Mouse (Mus musculus) limb, embryonic 14.5 days (tissue): ENCODE data around the gene Jchain. TPM values are rescaled to one million over a fixed set of nuclear protein-coding genes. Genes with fewer than 3 reads are reported as not detected.
A peak's percentile ranks its signal among the peaks of the same experiment; 100 is the strongest.

Experiments
- ATAC-seq: fragments of 200-750 bp; cut with Nextera tagmentation; 2 replicates; pipeline ENCODE4 v1.8.0; 2017; ENCODE audit warnings: low read depth, moderate number of reproducible peaks, moderate TSS enrichment; ENCODE audit not compliant: low FRiP score
- DNase-seq: peaks from one replicate; pipeline ENCODE4 v3.0.0-alpha.2; 2015; ENCODE audit warnings: low spot score
- H3K27ac ChIP-seq: fragments of 300-500 bp; sonication (generic); replicated peaks from 2 replicates; pipeline ENCODE4 v1.5.1; 2014; ENCODE audit warnings: low read depth, mild to moderate bottlenecking, low read length, moderate library complexity, mixed read lengths
- H3K27me3 ChIP-seq: fragments of 300-500 bp; sonication (generic); 2 replicates; pipeline ENCODE4 v1.6.1; 2014; ENCODE audit warnings: low read length, mixed read lengths; ENCODE audit not compliant: control insufficient read depth, insufficient read depth
- H3K36me3 ChIP-seq: fragments of 300-500 bp; sonication (generic); 2 replicates; pipeline ENCODE4 v1.6.1; 2014; ENCODE audit warnings: mild to moderate bottlenecking, low read length, moderate library complexity, mixed read lengths; ENCODE audit not compliant: control insufficient read depth, insufficient read depth
- H3K4me1 ChIP-seq: fragments of 300-500 bp; sonication (generic); 2 replicates; pipeline ENCODE4 v1.6.1; 2014; ENCODE audit warnings: antibody characterized with exemption, low read length, mixed read lengths; ENCODE audit not compliant: control insufficient read depth, insufficient read depth
- H3K4me2 ChIP-seq: fragments of 300-500 bp; sonication (generic); replicated peaks from 2 replicates; pipeline ENCODE4 v1.6.1; 2014; ENCODE audit warnings: low read depth, mild to moderate bottlenecking, low read length, moderate library complexity; ENCODE audit not compliant: severe bottlenecking
- H3K4me3 ChIP-seq: fragments of 300-500 bp; sonication (generic); replicated peaks from 2 replicates; pipeline ENCODE4 v1.5.1; 2014; ENCODE audit warnings: low read length
- H3K9ac ChIP-seq: fragments of 300-500 bp; sonication (generic); 2 replicates; pipeline ENCODE4 v1.6.1; 2014; ENCODE audit warnings: mild to moderate bottlenecking, low read depth, low read length, moderate library complexity; ENCODE audit not compliant: severe bottlenecking
- H3K9me3 ChIP-seq: fragments of 300-500 bp; sonication (generic); 2 replicates; pipeline ENCODE4 v1.6.1; 2016; ENCODE audit warnings: low read length; ENCODE audit not compliant: control insufficient read depth
- POLR2A ChIP-seq: fragments of 200-500 bp; IDR thresholded peaks from 2 replicates; pipeline ENCODE4 v1.8.0; 2012; ENCODE audit warnings: inconsistent platforms, mild to moderate bottlenecking, moderate library complexity, borderline replicate concordance; ENCODE audit not compliant: insufficient read depth, insufficient read length; ENCODE audit errors: extremely low read depth
- WGBS: fragments of 180-500 bp; shearing (Covaris S2); extraction: QIAGEN DNeasy Blood & Tissue Kit; methylation state at CpG from one replicate; pipeline ENCODE4 v1.1.7; 2014; 5-methylcytosine and 5-hydroxymethylcytosine counted together
- polyA plus RNA-seq, 2 experiments: library from polyadenylated mRNA; depleted of rRNA in 1 of 2; stranded (reverse) in 1 of 2; unstranded in 1 of 2; fragments of >200 nt; fragmentation: Nextera tagmentation in 1 of 2; extraction: Ambion mirVana in 1 of 2; gene quantifications; 2 replicates each; pipeline versions ENCODE4 v1.2.1 to v1.2.3; 2012 to 2014

The Jchain gene
- polyA plus RNA-seq, 2 experiments, result 0.36 to 0.53 TPM

DNA sequence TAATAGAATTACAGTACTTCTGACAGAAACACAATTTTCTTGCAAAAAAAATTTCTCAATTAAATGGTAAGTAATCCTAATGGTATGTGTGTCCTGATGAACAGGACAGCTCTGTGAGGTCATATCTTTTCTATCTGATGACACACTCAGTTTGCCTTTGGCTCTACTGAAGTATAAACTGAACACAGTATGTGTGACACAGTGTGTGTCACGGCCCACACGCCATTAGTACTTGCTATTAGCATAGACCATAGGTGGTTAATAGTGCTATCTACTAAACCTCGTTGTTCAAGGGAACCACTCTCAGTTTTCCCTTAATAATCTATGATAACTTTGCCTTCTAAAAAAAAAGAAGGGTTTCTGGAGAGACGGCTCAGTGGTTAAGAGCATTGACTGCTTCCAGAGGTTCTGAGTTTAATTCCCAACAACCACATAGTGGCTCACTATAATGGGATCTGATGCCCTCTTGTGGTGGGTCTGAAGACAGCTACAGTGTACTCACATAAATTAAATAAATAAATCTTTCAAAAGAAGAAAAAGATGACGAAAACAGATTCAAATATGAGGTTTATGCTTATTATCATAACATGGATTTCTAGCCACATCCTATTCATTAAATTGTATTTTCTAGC is 15.1 kb upstream of the Jchain start:
- Histone ChIP-seq H3K4me2 (no peak overlapping the region), H3K9ac (no peak overlapping the region), H3K36me3 (no peaks in the 10 kb centered on the region), H3K27ac (no peak overlapping the region), H3K4me3 (no peak overlapping the region), H3K27me3 (no peaks in the 10 kb centered on the region), H3K4me1 (no peaks in the 10 kb centered on the region), H3K9me3 (no peaks in the 10 kb centered on the region)
- 60% methylated on average over 5 of the region's 5 CpGs for WGBS
- TF ChIP-seq POLR2A, result no peak
- ATAC-seq (no peak; the same call in 1 of the 2 replicates), DNase-seq (peak; percentile 24)

DNA sequence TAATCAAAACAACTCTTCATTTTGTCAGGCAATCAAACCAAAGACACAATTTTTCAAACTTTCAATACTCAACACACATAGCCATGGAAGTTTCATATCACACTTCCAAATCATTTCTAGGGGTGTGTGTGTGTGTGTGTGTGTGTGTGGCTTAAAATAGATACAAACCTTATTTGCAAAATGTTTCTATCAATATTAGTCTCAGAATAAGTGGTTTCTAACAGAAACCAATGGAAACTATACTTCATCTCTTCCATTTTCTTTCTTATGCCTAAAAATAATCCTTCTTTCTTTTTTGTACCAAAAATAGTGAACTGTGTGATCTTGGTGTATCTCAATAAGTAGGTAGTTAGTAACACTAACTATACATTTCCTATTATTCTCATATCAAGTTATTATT is 13.2 kb upstream of the Jchain start:
- H3K4me3 ChIP-seq, result no peak overlapping the region
- ATAC-seq, result no peak

DNA sequence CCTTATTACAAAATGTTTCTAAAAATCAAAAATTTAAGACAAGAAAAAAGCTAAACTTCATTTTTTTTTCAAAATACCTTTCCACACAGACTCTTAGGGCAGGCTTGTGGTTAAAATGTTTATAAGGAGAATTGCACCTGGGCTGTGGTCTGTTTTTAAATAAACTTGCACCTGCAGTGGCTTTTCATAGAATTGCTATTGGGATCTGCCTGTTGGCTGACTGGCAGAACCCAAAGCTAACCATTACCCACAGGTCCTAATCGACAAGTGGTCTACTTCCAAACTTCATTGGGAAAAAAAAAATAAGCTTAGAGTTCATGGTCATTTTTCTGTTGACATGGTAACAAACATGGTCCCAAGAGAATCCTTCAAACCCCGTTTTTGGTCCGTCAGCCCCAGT is 7.0 kb upstream of the Jchain start:
- H3K27ac ChIP-seq, result no peak overlapping the region
- 55% methylated on average over 3 of the region's 3 CpGs for WGBS
- no peaks in the 10 kb centered on the region for H3K36me3 ChIP-seq

More for the DNA sequence above, 13.2 kb upstream of the Jchain start:
- TF ChIP-seq POLR2A, result no peak
- Histone ChIP-seq H3K27me3 (no peaks in the 10 kb centered on the region), H3K4me1 (no peaks in the 10 kb centered on the region), H3K4me2 (no peak overlapping the region), H3K27ac (no peak overlapping the region), H3K36me3 (no peaks in the 10 kb centered on the region), H3K9me3 (no peaks in the 10 kb centered on the region), H3K9ac (no peak overlapping the region)
- DNase-seq, result no peak

DNA sequence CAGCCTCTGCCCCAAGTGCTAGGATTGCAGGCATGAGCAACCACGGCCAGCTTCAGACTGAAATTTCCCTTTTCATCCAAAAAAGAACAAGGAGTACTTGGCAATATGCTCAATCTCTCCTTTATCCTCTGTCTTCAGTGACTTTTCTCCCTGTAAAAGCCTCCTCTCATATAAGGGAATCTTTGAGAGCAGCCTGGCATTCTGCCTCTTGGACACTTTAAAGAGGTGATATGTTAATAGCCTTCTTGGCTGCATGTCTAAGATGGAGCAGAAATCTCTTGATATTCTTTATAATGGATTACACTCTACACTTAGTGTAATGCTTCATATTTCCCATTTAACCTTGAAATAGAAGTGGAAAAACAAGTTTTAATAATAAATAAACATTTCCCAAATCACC is 3.2 kb upstream of the Jchain start:
- no peak overlapping the region for H3K27ac ChIP-seq
- H3K4me3 ChIP-seq, result no peak overlapping the region
- no peak for TF ChIP-seq POLR2A
- DNase-seq, result no peak
- no peaks in the 10 kb centered on the region for H3K4me1 ChIP-seq
- no peaks in the 10 kb centered on the region for H3K27me3 ChIP-seq
- no peak overlapping the region for H3K9ac ChIP-seq
- 69% methylated on average over 1 of the region's 1 CpGs for WGBS
- no peak overlapping the region for H3K4me2 ChIP-seq
- ATAC-seq, result no peak
- no peaks in the 10 kb centered on the region for H3K36me3 ChIP-seq
- H3K9me3 ChIP-seq, result no peaks in the 10 kb centered on the region

More for the DNA sequence above, 7.0 kb upstream of the Jchain start:
- H3K9ac ChIP-seq, result no peak overlapping the region
- no peak for TF ChIP-seq POLR2A
- no peak overlapping the region for H3K4me2 ChIP-seq
- ATAC-seq, result no peak
- H3K27me3 ChIP-seq, result no peaks in the 10 kb centered on the region
- DNase-seq, result no peak
- H3K4me1 ChIP-seq, result no peaks in the 10 kb centered on the region
- H3K9me3 ChIP-seq, result no peaks in the 10 kb centered on the region
- no peak overlapping the region for H3K4me3 ChIP-seq

DNA sequence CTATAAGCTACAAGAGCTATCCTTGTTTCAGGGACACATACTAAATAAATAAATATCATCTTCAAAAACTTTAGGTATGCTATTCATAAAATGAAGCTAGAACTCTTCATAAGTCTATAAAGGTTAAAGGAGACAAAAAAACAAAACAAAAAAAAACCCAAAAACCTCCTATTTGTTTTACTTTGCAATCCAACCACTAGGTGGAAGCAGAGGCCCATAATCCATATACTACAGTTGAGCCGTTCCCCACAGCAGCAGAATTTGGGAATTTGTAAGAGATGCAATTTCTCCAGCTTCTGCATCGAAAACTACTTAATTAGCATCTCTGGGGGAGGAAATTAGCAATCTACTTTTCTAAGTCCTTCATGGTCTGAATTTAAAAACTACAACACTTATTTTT is 8.5 kb downstream of the Jchain start:
- ATAC-seq (no peak), DNase-seq (peak; percentile 51)
- no peaks in the 10 kb centered on the region for H3K4me1 ChIP-seq
- TF ChIP-seq POLR2A, result no peak
- H3K9ac ChIP-seq, result no peak overlapping the region
- H3K27me3 ChIP-seq, result no peaks in the 10 kb centered on the region
- 1% methylated on average over 2 of the region's 2 CpGs for WGBS
- H3K4me3 ChIP-seq, result no peak overlapping the region
- H3K4me2 ChIP-seq, result no peak overlapping the region
- H3K36me3 ChIP-seq, result no peaks in the 10 kb centered on the region
- H3K9me3 ChIP-seq, result no peaks in the 10 kb centered on the region
- no peak overlapping the region for H3K27ac ChIP-seq
